Mouse (Mus musculus): ENCODE measurements around the gene Fgf5.

Gene Fgf5

DNA sequence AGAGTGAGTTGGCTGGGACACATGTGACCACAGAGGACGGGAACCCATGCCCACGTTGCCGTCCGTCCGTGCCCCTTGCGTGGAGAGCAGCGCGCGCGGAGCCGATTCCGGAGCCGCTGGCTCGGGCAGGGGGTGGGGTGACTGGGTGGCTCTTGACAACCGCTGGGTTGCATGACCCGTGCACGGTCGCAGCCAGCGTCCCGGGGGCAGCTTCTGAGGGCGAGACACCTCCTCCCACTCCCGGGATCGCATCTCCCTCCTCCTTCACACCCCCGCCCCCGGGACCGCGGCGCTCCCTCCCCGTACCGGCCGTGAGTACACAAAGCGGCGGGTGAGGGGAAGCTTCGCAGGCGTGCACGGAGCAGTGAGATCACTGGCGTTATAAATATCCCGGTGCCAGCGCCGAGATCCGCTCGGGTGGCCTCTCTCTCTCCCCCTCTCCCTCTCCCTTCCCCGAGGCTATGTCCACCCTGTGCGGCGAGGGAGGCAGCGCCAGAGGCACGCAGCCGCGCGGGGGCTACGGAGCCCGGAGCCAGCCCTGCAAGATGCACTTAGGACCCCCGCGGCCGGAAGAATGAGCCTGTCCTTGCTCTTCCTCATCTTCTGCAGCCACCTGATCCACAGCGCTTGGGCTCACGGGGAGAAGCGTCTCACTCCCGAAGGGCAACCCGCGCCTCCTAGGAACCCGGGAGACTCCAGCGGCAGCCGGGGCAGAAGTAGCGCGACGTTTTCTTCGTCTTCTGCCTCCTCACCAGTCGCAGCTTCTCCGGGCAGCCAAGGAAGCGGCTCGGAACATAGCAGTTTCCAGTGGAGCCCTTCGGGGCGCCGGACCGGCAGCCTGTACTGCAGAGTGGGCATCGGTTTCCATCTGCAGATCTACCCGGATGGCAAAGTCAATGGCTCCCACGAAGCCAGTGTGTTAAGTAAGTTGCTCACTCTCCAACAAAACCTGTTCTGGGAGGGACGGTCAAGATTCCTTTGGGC, at the start of gene Fgf5:
Gene Fgf5 (plus strand): TSS at position 347 of the 984 bp plus-strand sequence.
- no peak for DNase-seq (ENCODE audit: low read depth, low spot score)

DNA sequence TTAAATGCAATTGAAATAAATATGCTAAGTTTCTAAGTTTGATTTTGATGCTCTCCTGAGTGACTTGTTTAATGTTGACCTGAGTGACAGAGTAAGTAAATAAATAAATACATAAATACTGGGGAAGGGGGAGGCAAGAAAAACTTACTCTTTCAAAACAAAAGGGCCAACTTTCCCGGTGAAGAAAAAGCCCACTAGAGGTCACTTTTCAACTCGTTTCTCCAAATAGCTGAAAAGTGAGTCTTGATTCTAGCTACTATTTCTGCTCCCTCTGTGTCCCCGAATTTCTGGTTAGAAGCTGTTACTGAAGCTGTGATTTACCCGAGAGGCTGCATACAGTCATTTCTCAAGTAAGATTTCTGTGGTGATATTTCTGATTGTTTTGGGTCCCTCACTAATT, 41.5 kb upstream of the Fgf5 start:
- DNase-seq (ENCODE audit: low read depth, low spot score): no peak

DNA sequence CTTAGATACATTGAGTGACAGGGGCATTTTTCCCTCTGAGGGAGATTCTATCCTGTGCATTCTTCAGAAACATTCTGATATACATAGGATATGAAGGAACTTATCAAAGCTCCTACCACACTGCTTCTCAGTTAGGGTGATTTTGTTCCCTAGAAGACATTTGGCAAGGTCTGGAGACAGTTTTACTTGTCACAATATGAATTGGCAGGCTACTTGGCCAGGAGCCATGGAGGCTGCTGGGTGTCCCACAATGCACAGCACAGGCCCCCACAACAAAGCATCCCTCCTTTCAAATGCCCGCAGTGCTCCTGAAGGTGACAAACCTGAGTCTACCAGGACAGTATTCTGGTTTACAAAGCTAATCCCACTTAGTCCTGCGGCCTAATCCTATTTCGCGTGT, 32.0 kb upstream of the Fgf5 start:
- no peak for DNase-seq (ENCODE audit: low read depth, low spot score)

DNA sequence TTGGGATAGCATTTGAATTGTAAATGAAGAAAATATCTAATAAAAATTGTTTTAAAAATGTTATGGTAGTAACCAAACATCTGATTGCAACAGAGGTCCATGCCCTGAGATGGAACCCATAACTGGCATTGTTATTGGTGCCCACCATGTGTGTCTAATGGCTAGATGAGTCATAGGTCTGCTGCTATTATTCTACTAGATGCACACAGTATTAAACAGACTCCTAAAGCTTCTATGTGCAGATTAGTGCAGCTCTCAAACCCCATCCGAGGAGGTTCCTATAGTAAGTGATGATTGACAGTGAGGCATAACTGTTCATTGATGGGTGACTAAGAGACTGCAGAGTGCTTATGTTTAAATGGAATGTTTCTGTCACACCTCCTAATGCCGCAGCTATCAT, 27.3 kb upstream of the Fgf5 start:
- DNase-seq (ENCODE audit: low read depth, low spot score): no peak

DNA sequence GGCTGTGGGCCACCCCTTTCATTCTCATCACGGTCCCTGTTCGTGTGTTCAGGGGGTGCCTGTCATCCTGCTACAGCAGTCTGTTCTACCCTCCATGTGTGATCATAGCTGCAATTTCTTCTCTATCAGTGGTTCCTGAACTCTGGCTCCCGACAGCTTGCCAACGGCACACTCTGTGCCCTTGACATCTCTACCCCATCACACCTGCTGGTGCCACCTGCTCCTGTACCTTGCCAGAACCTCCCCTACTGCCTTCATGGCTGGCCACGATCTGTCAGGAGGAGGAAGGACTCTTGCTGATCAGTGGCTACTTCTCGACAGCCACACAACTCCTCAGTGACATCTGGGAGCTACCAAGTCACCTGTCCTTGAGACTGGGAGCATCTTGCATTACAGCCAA, 24.5 kb upstream of the Fgf5 start:
- DNase-seq (ENCODE audit: low read depth, low spot score): no peak

DNA sequence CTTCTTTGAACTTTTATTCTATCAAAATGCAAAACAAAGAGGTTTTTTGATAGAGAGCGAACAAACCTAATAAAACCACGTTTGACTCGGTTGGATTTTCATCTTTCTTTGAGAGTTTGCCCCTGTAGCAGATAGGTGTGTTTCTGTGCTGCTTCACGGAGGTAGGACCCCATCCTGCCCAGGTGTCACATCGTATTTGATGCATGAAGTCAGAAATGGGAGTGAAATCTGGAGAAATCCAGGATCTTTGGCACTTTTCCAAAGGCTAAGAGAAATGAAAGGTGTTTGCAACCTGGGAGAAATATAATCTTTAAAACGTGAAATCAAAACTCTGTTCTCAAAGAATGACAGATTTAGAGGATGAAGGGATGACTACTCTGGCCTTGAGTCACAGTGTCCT, 15.5 kb upstream of the Fgf5 start:
- no peak for DNase-seq (ENCODE audit: low read depth, low spot score)

DNA sequence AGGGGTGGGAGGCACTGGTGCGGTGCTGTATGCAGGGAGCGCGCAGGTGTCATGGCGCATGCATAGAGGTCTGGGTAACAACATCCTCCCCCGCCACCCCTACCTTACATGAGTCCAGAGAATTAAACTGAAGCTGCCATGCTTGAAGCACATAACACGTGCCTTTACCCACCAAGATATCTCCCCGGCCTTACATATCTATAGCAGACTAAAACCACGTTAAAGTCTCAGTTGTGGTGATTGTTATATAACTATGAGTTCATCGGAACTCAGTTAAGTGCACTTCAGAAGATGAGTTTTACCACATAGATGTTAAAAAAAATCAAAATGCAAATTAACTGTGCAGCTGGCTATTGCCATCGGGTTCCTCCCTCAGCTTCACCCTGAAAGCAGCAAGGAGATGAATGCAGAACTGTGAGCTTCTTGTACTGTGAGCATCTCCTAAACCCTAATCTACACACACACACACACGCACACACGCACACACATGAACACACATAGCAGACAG, 12.6 kb upstream of the Fgf5 start:
- no peak for DNase-seq (ENCODE audit: low read depth, low spot score)

DNA sequence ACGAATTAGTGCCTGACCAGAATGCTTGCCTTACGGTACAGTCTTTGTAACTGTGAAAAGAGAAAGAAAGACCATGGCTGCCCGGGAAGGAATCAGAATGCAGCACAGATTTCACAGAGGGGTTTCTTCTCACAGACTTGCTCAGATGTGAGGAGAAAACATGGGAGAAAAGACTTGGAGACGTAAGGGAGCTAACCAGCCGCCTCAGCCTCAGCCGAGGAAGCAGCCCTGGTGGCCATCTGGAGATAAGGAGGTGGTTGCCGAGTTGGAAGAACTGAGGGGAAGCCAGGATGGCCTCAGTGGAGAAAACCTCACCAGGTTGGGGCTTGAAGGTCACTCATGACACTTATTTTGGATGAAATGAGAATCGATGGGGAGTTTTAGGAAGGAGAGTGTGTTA, 8.7 kb upstream of the Fgf5 start:
- DNase-seq (ENCODE audit: low read depth, low spot score): no peak

DNA sequence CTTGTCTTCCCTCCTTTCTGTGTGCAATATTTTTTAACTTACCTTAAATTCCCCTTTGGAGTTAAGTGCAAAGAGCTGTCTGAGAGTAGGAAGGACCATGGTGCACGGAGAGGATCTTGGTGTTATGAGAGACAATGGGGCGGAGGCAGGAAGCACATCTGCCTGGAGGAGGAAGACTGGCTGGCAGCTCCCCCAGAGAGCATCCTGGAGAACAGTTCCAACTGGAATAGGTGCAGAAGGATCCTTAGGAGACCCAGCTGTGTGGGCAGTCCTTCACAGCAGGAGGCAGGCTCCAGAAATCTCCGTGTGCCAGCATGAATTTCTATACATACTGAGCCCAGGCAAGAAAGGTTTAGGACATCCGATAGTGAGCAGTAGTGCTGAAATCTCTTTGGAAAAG, 8.0 kb upstream of the Fgf5 start:
- DNase-seq (ENCODE audit: low read depth, low spot score): no peak

DNA sequence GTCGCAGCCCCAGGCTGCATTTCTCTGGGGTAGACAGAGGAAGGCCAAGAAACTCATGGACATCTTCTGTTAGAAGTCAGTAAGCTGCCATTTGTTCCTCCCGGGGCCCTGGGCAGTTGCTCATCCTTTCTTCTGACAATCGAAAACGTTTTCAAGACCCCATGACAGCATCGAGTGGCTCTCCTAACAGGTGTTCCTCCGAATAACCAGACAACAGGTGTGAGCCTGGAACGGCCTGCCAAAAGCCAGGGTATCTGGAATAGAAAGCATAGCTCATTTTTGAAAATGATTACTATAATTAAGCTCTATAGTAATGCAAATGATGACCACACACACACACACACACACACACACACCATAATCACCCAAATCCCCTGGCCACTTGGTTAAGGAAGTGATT, 7.2 kb upstream of the Fgf5 start:
- no peak for DNase-seq (ENCODE audit: low read depth, low spot score)

DNA sequence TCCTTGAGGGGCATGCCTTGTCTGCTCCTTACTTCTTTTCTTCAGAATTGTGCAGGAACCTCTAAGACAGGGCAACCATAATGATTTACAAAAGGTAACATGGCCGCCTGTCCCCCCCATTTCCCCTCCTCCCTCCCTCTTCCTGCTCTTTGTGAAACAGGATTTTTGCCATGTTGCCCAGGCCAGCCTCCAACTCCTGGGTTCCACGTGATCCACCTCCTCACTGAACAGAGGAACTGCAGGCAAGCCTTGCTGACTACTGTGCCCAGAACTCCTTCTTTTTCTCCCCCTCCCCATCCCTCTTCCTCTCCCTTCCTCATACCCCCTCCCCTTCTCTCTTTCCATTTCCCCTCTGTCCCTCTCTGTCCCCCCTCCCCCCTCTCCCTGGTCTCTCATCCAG, 6.5 kb upstream of the Fgf5 start:
- no peak for DNase-seq (ENCODE audit: low read depth, low spot score)

DNA sequence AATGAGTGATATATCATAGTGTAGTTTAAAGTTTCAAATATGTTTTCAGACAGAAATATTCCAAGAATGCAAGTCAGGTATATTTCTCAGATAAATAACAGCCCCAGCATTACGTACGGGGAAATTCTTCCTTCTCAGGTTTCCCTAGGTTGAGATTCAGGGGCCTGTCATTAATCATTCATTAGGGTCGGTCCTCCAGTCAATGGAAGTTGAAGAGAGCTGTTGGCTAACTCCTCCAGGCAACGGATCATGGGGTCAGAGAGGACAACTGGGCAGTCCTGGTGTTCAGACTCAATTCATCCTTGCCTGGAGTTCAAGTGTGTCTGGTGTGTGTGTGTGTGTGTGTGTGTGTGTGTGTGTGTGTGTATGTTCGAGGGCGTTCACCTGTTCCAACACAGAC, 837 bp upstream of the Fgf5 start:
- no peak for DNase-seq (ENCODE audit: low read depth, low spot score)

DNA sequence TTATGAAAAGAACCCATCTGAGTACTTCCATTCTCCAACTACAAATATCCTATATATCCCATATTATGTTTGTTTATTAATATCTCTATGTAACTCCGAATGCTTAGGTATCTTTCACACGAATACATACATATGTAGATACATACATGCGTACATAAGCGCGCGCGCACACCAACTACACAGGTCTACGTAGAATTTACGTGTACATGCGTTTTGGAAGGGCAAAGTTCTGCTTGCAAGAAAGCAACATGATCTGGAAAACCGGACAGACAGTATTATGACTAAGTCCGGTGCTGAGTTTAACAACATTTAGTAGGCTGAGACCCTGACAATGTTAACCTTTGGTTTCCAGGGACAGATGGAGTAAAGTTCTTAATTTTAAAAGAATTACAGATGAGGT, 1.2 kb downstream of the Fgf5 start:
- DNase-seq (ENCODE audit: low read depth, low spot score): no peak

DNA sequence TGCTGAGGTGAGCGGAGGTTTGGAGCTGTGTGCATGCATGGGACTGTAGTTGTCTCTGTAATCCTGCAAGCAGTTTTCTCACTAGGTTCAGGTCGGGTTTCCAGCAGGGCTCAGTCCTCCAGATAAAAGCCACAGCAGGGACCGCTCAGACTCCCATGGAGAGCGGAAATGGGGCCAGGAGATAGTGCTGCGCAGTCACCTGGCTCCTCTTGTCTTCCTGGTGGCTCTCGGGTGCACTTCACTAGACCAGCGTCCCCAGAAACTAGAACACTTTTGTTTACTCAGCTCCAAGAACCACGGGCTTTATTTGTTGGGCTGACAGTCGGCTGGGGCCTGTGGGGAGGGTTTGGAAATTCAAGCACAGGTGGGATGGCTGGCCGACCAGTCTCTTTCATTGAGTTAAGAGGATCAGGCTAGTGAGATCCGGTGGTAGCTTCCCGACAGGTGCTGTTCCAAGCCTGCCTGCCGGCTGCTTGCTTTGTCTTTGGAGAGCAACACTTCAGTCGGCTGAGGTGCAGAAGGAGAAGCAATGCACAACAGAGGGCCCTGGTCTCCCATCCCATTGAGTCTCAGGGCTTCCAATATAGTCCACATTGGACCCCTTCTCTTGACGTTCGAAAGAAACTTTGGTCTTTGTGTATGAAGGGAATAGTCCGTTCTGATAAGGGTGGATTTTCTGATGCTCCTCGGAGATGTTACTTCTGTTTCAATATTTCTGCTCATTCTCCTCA, 1.9 kb downstream of the Fgf5 start:
- DNase-seq (ENCODE audit: low read depth, low spot score): no peak

DNA sequence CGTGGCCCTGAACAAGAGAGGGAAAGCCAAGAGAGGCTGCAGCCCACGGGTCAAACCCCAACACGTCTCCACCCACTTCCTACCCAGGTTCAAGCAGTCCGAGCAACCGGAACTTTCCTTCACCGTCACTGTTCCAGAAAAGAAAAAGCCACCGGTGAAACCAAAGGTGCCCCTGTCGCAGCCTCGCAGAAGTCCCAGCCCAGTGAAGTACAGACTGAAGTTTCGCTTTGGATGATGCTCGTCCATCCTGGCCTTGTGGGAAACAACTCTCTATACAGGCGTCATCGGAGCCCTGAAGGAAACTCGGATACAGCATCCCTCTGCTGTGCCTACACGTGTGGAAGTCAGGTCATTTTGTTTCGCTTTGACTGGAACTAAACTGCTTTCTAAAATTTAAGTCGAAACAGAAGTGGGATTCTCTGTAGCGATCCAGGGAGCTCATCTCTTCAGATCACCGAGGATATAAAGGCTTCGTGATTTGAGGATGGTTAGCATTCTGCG, 21.4 kb downstream of the Fgf5 start:
- no peak for DNase-seq (ENCODE audit: low read depth, low spot score)

DNA sequence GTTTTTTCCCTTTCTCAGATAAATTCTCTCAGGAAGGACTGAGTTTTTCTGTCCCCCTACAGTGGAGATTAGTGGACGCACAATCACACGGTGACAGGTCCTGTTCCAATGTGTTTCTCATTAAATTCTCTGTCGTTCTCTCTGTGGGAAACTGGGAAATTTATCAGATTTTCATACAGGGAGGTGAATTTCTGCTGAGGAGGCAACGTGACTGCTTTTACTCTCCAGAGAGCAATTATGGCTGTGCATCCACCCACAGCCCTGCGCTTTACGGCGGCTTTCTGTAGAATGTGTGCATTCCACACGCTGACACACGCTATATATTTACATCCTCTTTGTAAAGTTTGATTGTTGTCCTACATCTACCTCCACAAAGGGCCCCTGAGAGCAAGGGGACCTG, 28.0 kb downstream of the Fgf5 start:
- no peak for DNase-seq (ENCODE audit: low read depth, low spot score)

DNA sequence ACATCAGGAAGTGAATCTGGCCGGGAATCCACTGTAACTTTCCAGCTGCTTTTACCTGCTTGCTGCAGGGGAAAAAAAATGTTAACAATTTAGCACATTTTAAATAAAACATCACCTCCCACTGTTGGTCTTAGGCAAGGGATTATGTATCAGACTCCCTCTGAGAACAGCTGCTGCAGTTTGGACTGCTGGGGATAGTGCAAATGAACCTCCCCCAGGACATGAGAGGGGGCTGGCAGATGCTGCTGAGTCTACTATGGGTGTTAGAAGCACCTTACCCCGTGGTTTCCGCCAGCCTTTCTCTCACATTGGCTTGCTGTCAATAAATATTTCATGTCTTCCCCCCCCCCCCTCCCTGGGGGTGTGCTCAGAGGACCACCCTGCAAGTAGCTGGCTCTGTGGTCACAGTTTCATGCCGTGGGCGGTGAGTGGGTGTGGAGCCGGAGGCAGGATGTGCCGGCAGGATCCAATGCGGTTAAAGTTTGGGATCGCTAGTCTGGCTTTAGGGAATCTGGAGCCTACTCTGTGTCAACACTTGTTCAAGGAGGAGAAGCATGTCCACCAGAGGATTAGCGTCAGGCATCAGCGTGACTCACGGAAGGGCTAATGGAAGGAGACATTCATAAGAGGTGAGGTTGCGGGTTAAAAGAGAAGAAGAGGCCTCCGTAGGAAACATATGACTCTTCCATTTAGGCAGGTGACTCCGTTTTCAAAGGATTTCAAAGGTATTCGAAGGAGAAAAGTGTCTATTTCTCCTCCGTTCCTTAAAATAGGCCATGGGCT, 29.9 kb downstream of the Fgf5 start:
- no peak for DNase-seq (ENCODE audit: low read depth, low spot score)

DNA sequence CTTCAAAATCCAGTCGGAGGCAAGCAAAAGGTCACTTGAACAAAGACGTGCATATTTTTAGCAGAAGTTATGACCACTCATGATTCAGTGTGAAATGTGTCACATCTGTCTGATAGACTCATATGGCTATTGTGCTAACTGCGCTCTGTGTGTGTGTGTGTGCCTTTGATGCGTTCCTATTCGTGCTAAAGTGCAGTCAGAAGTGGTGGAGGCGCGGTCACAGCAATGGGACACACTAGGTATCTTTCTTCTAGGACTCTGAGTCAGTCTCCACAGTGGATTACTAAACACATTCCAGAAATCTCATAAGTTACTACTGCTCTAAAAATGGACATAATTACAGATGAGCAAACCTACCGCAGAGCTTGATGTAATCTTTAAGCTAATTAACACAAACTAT, 36.7 kb downstream of the Fgf5 start:
- no peak for DNase-seq (ENCODE audit: low read depth, low spot score)

DNA sequence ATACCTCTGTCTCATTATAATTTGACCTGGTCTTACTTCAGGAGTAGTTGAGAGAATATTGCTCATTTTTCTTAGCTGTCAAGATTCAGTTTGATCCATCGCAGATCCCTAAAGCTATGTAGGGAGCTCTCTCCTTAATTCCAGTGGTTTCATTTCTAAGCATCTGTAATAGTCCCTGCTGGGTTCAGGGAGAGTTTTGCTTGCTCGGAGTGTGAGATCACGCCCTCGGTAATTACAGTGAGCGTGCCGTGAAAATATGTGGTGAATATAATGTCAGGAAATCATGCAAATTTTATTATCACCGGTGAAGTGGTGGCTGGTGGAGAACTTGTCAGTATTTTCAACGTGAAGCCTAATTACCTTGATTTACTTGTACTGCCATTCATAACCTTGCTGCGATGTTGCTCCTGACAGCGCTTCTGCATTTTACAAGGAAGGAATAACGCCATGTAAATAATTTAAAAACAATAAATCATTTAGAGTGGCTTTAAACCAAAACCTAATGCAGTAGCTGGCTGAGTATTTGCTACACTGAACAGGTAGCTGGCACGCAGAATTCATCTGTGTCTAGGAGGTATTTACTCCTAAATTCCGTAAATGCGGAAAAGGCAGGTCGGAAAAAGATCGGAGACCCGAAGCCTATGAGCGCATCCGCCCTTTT, 38.5 kb downstream of the Fgf5 start:
- no peak for DNase-seq (ENCODE audit: low read depth, low spot score)

DNA sequence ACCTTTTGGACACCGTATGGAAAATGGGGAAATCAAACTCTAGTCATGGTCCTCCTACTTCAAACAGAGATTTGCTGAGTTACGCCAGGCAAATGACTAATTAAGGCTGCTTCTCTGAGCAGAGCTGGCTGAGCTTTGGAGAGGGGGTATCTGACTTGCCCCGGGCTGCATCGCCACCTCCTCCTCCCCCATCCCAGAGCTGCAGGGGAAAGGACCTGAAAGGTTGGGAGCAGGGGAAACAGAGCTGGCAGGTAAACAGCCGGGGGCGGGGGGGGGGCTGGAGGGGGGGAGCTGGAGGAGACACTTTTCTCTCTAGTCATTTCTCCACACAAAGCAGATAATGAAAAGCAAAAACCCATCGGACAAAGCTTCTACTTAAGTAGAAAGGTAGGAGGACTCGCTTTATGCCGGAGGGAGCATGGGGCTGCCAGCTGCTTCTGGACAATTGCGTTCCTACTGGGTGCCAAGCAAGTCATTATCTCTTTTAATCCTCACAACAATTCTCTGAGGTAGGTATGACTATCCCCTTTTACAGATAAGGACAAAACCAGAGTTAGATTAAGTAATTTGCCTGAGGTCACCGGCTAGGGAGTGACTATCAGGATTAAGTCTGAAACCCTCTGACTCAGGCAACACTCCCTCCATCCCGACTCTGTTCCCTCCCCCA, 39.2 kb downstream of the Fgf5 start:
- DNase-seq (ENCODE audit: low read depth, low spot score): no peak

DNA sequence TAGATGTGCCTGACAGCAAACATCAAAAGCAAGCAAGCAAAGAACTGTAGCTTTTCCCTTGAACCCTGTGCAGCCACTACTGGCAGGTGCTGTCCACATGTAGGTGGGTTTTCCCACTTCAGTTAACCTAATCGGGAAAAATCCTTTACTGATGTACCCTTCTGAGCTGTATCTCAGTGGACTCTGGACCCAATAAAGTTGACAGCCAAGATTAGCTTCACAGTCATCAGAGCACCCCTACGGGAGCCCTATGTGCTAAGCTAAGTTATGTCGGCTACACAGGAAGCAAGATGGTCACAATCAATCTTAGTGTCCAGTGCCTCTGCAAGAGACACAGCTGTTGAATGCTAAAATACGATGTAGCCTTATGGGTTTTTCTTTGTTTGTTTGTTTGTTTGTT, 46.1 kb downstream of the Fgf5 start:
- DNase-seq (ENCODE audit: low read depth, low spot score): no peak

Data from CD4-positive helper T cell, adult 2 months (primary cell).